Mouse (Mus musculus): ENCODE data around the gene Nsl1.

DNA sequence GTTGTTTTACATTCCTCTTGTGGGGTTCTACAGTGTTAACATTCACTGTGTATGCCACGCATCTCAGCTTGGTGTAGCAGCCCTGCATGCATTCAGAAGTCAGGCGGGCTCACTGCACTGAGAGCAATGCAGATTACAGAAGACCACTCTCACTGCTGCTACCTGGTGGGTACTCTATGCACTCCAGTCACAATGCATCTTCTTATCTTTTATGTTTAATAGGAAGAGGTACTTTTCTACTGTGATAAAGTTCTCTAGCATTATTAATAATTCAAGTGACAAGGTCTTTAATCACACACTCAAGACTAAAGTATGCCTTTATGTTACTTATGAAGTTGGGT lies 7.3 kb upstream of the Nsl1 start:
- no peak for TF ChIP-seq CTCF (IDR thresholded peaks at IDR 0.05; ENCODE audit: control insufficient read depth, insufficient read depth, insufficient replicate concordance, low read depth, low read length)
- no peak for TF ChIP-seq POLR2A (IDR thresholded peaks at IDR 0.05; ENCODE audit: control insufficient read depth, low read depth, low read length)
